Mouse (Mus musculus) embryonic facial prominence, embryonic 11.5 days (tissue): ENCODE measurements around the gene Wdr27. TPM values are rescaled to one million over a fixed set of nuclear protein-coding genes. Genes with fewer than 3 reads are reported as not detected.

ENCODE experiments used
- ATAC-seq: fragments of 200-750 bp; cut with Nextera tagmentation; replicated peaks from 2 replicates; pipeline ENCODE4 v1.8.0; 2017; ENCODE audit warnings: low read depth; ENCODE audit not compliant: insufficient number of reproducible peaks, low FRiP score, low TSS enrichment
- DNase-seq: peaks from one replicate; pipeline ENCODE4 v3.0.0-alpha.2; 2015; ENCODE audit warnings: low spot score
- H3K27ac ChIP-seq: fragments of 300-500 bp; sonication (generic); replicated peaks from 2 replicates; pipeline ENCODE4 v1.5.1; 2014; ENCODE audit warnings: mild to moderate bottlenecking, low read depth, low read length, control low read depth
- H3K27me3 ChIP-seq: fragments of 300-500 bp; sonication (generic); 2 replicates; pipeline ENCODE4 v1.6.1; 2014; ENCODE audit warnings: mild to moderate bottlenecking, low read length, moderate library complexity, mixed read lengths; ENCODE audit not compliant: control insufficient read depth, insufficient read depth
- H3K36me3 ChIP-seq: fragments of 300-500 bp; sonication (generic); replicated peaks from 2 replicates; pipeline ENCODE4 v1.6.1; 2014; ENCODE audit warnings: low read depth, mild to moderate bottlenecking, low read length, moderate library complexity, mixed read lengths; ENCODE audit not compliant: control insufficient read depth, insufficient read depth
- H3K4me1 ChIP-seq: fragments of 300-500 bp; sonication (generic); 2 replicates; pipeline ENCODE4 v1.6.1; 2014; ENCODE audit warnings: low read length, mixed read lengths; ENCODE audit not compliant: control insufficient read depth, insufficient read depth
- H3K4me2 ChIP-seq: fragments of 300-500 bp; sonication (generic); 2 replicates; pipeline ENCODE4 v1.6.1; 2014; ENCODE audit warnings: low read depth, mild to moderate bottlenecking, control low read depth, low read length, moderate library complexity
- H3K4me3 ChIP-seq: fragments of 300-500 bp; sonication (generic); 2 replicates; pipeline ENCODE4 v1.5.1; 2014; ENCODE audit warnings: low read depth, low read length, control low read depth
- H3K9ac ChIP-seq: fragments of 300-500 bp; sonication (generic); replicated peaks from 2 replicates; pipeline ENCODE4 v1.6.1; 2014; ENCODE audit warnings: mild to moderate bottlenecking, control low read depth, low read length
- H3K9me3 ChIP-seq: fragments of 300-500 bp; sonication (generic); replicated peaks from 2 replicates; pipeline ENCODE4 v1.6.1; 2016; ENCODE audit warnings: mild to moderate bottlenecking, low read length, inconsistent platforms, mixed read lengths; ENCODE audit not compliant: control insufficient read depth
- WGBS: fragments of 180-500 bp; shearing (Covaris S2); extraction: QIAGEN DNeasy Blood & Tissue Kit; methylation state at CpG from one replicate; pipeline ENCODE4 v1.1.7; 2014; 5-methylcytosine and 5-hydroxymethylcytosine counted together
- polyA plus RNA-seq: library from polyadenylated mRNA; unstranded; fragments of >200 nt; fragmentation: Nextera tagmentation; extraction: Ambion mirVana; gene quantifications from 2 replicates; pipeline ENCODE4 v1.2.1, GENCODE M21; 2014

Wdr27 gene
- polyA plus RNA-seq, 1 experiment from 2014 or later = 4.6 TPM

- H3K9ac ChIP-seq = no peak overlapping the region
- H3K36me3 ChIP-seq = no peaks in the 10 kb centered on the region
- DNase-seq (no peak), ATAC-seq (no peak)
- no peaks in the 10 kb centered on the region for H3K4me1 ChIP-seq
- H3K27me3 ChIP-seq = no peaks in the 10 kb centered on the region
- no peak overlapping the region for H3K27ac ChIP-seq
- 89% methylated on average over 8 of the region's 8 CpGs for WGBS
- no peaks in the 10 kb centered on the region for H3K9me3 ChIP-seq
- H3K4me2 ChIP-seq = no peak overlapping the region
- no peak overlapping the region for H3K4me3 ChIP-seq
These were observed 25.1 kb downstream of the Wdr27 start for GRCm38 (mm10) chr17:14917866-14918265.

GRCm38 (mm10) chr17:14914401-14914800 lies 28.6 kb downstream of the Wdr27 start:
- no peak overlapping the region for H3K9ac ChIP-seq
- WGBS = 87% methylated on average over 4 of the region's 4 CpGs
- no peak overlapping the region for H3K4me2 ChIP-seq
- no peaks in the 10 kb centered on the region for H3K27me3 ChIP-seq
- ATAC-seq = no peak
- DNase-seq = no peak
- no peak overlapping the region for H3K4me3 ChIP-seq
- no peaks in the 10 kb centered on the region for H3K36me3 ChIP-seq
- no peaks in the 10 kb centered on the region for H3K9me3 ChIP-seq
- no peaks in the 10 kb centered on the region for H3K4me1 ChIP-seq
- no peak overlapping the region for H3K27ac ChIP-seq

- no peaks in the 10 kb centered on the region for H3K36me3 ChIP-seq
- no peaks in the 10 kb centered on the region for H3K4me1 ChIP-seq
- 84% methylated on average over 8 of the region's 8 CpGs for WGBS
- ATAC-seq (no peak), DNase-seq (no peak)
- H3K9ac ChIP-seq = no peak overlapping the region
- H3K27ac ChIP-seq = no peak overlapping the region
- H3K4me2 ChIP-seq = no peak overlapping the region
- no peaks in the 10 kb centered on the region for H3K9me3 ChIP-seq
- H3K27me3 ChIP-seq = no peaks in the 10 kb centered on the region
- no peak overlapping the region for H3K4me3 ChIP-seq
These were observed 30.0 kb downstream of the Wdr27 start for GRCm38 (mm10) chr17:14912981-14913380.

GRCm38 (mm10) chr17:14912420-14912819 lies 30.5 kb downstream of the Wdr27 start:
- H3K4me3 ChIP-seq = no peak overlapping the region

GRCm38 (mm10) chr17:14910771-14911170 lies 32.2 kb downstream of the Wdr27 start:
- H3K4me1 ChIP-seq = no peaks in the 10 kb centered on the region
- WGBS = 93% methylated on average over 5 of the region's 5 CpGs
- no peaks in the 10 kb centered on the region for H3K36me3 ChIP-seq
- H3K9me3 ChIP-seq = no peaks in the 10 kb centered on the region
- no peak overlapping the region for H3K27ac ChIP-seq
- no peak overlapping the region for H3K9ac ChIP-seq
- ATAC-seq (no peak), DNase-seq (no peak)
- H3K4me3 ChIP-seq = no peak overlapping the region
- no peaks in the 10 kb centered on the region for H3K27me3 ChIP-seq
- H3K4me2 ChIP-seq = no peak overlapping the region

More at GRCm38 (mm10) chr17:14912420-14912819, 30.5 kb downstream of the Wdr27 start:
- no peak overlapping the region for H3K9ac ChIP-seq
- ATAC-seq (no peak), DNase-seq (no peak)
- H3K27ac ChIP-seq = no peak overlapping the region
- WGBS = 48% methylated on average over 6 of the region's 6 CpGs
- no peaks in the 10 kb centered on the region for H3K4me1 ChIP-seq
- no peaks in the 10 kb centered on the region for H3K36me3 ChIP-seq
- no peaks in the 10 kb centered on the region for H3K9me3 ChIP-seq
- H3K4me2 ChIP-seq = no peak overlapping the region
- no peaks in the 10 kb centered on the region for H3K27me3 ChIP-seq

- Histone ChIP-seq H3K4me2 (no peak overlapping the region), H3K4me3 (no peak overlapping the region), H3K4me1 (no peaks in the 10 kb centered on the region), H3K36me3 (no peaks in the 10 kb centered on the region), H3K9ac (no peak overlapping the region), H3K27ac (no peak overlapping the region), H3K27me3 (no peaks in the 10 kb centered on the region), H3K9me3 (no peaks in the 10 kb centered on the region)
- DNase-seq (no peak), ATAC-seq (no peak)
- WGBS = 80% methylated on average over 5 of the region's 5 CpGs
These were observed 33.6 kb downstream of the Wdr27 start for GRCm38 (mm10) chr17:14909331-14909730.

GRCm38 (mm10) chr17:14907136-14907535 lies 35.8 kb downstream of the Wdr27 start:
- WGBS = 65% methylated on average over 12 of the region's 12 CpGs
- no peak for DNase-seq

GRCm38 (mm10) chr17:14906611-14907010 lies 36.3 kb downstream of the Wdr27 start:
- DNase-seq (no peak), ATAC-seq (no peak)
- Histone ChIP-seq H3K4me2 (no peak overlapping the region), H3K27ac (no peak overlapping the region), H3K27me3 (no peaks in the 10 kb centered on the region), H3K9ac (no peak overlapping the region), H3K4me1 (no peaks in the 10 kb centered on the region), H3K4me3 (no peak overlapping the region), H3K9me3 (no peaks in the 10 kb centered on the region), H3K36me3 (no peaks in the 10 kb centered on the region)
- 40% methylated on average over 1 of the region's 1 CpGs for WGBS

More at GRCm38 (mm10) chr17:14907136-14907535, 35.8 kb downstream of the Wdr27 start:
- H3K36me3 ChIP-seq = no peaks in the 10 kb centered on the region
- no peak overlapping the region for H3K4me3 ChIP-seq
- no peaks in the 10 kb centered on the region for H3K27me3 ChIP-seq
- H3K9ac ChIP-seq = no peak overlapping the region
- H3K4me1 ChIP-seq = no peaks in the 10 kb centered on the region
- H3K9me3 ChIP-seq = no peaks in the 10 kb centered on the region
- no peak overlapping the region for H3K4me2 ChIP-seq
- no peak overlapping the region for H3K27ac ChIP-seq
- ATAC-seq = no peak
